Mouse (Mus musculus) small intestine, adult 2 months (tissue): ENCODE data around the gene Slc26a11. TPM values are rescaled to one million over a fixed set of nuclear protein-coding genes. Genes with fewer than 3 reads are reported as not detected.

Experiments
- H3K27ac ChIP-seq: fragments of 200-500 bp; 2 replicates; pipeline ENCODE4 v1.5.1; 2012; ENCODE audit warnings: low read depth, low read length, control low read depth, inconsistent platforms; ENCODE audit not compliant: insufficient read depth
- H3K27me3 ChIP-seq: fragments of 200-500 bp; 2 replicates; pipeline ENCODE4 v1.6.1; 2012; ENCODE audit warnings: mild to moderate bottlenecking, moderate library complexity, low read length, inconsistent platforms; ENCODE audit not compliant: control insufficient read depth, insufficient read depth
- H3K36me3 ChIP-seq: fragments of 200-500 bp; 2 replicates; pipeline ENCODE4 v1.6.1; 2012; ENCODE audit warnings: mild to moderate bottlenecking, low read length, control low read depth, inconsistent platforms; ENCODE audit not compliant: control insufficient read depth, insufficient read depth
- H3K4me1 ChIP-seq: fragments of 200-500 bp; 2 replicates; pipeline ENCODE4 v1.6.1; 2012; ENCODE audit warnings: low read length, inconsistent platforms, mixed read lengths; ENCODE audit not compliant: control insufficient read depth, insufficient read depth, insufficient read length
- H3K4me3 ChIP-seq: fragments of 200-500 bp; 2 replicates; pipeline ENCODE4 v1.5.1; 2012; ENCODE audit warnings: low read depth, mild to moderate bottlenecking, control low read depth, inconsistent platforms, low read length, moderate library complexity
- CTCF ChIP-seq: fragments of 200-500 bp; IDR thresholded peaks from 2 replicates; pipeline ENCODE4 v1.5.1; 2012; ENCODE audit warnings: low read depth, mild to moderate bottlenecking, control low read depth, inconsistent platforms, low read length, moderate library complexity, mixed read lengths; ENCODE audit not compliant: insufficient replicate concordance, insufficient read length; ENCODE audit errors: extremely low read depth
- POLR2A ChIP-seq: fragments of 200-500 bp; IDR thresholded peaks from 2 replicates; pipeline ENCODE4 v1.6.1; 2012; ENCODE audit warnings: low read depth, mild to moderate bottlenecking, control low read depth, inconsistent platforms, low read length, moderate library complexity
- WGBS: fragments of 180-500 bp; shearing (Covaris S2); methylation state at CpG from one replicate; pipeline ENCODE4 v1.1.7; 2018; 5-methylcytosine and 5-hydroxymethylcytosine counted together
- polyA plus RNA-seq: library from polyadenylated mRNA; depleted of rRNA; stranded (reverse); fragments of >200 nt; gene quantifications from 2 replicates; pipeline ENCODE4 v1.2.3, GENCODE M21; 2012; rRNA removed

Gene Slc26a11
- polyA plus RNA-seq, 1 experiment: 17.3 TPM

DNA sequence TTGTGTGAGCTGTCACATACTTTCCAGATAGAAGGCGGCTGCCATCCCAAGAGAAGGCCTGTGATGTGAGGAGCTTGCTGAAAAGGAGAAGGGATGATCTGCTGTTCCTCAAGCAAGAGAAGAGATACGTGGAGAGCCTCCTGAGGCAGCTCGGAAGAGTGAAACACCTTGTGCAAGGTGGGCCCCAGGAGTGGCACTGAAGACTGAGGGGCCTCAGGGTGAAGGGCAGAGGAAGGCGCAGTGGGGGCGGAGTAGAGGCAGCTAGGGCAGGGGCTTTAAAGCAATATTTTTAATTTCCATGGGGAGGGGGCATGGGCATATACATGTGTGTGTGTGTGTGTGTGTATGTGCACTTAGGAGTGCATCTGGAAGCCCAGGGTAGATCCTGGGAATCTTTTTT lies 72.6 kb downstream of the Slc26a11 start:
- Histone ChIP-seq H3K27me3 (no peaks in the 10 kb centered on the region), H3K36me3 (peaks cover 86% of the 10 kb centered on the region), H3K27ac (no peak overlapping the region), H3K4me1 (peaks cover 2% of the 10 kb centered on the region), H3K4me3 (no peak overlapping the region)
- WGBS: 85% methylated on average over 5 of the region's 5 CpGs
- TF ChIP-seq CTCF: no peak
- no peak for TF ChIP-seq POLR2A

DNA sequence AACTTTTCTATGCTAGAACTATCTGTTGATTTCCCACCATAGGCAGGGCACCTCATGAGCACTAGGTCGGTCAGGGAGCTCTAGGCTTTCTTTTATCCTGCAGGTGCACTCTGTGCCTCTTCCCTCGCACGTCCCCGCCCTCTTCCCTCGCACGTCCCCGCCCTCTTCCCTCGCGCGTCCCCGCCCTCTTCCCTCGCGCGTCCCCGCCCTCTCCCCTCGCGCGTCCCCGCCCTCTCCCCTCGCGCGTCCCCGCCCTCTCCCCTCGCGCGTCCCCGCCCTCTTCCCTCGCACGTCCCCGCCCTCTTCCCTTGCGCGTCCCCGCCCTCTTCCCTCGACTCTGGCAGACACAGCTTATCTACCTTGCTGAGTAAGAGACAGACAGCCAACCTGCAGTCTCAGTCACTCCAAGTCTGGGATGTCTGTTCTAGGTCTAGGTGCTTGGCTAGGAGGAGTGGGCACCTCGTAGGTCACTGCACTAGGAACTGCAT lies 73.3 kb downstream of the Slc26a11 start:
- Histone ChIP-seq H3K27ac (no peak overlapping the region), H3K27me3 (no peaks in the 10 kb centered on the region), H3K4me3 (no peak overlapping the region), H3K4me1 (peaks cover 2% of the 10 kb centered on the region), H3K36me3 (peaks cover 89% of the 10 kb centered on the region)
- TF ChIP-seq CTCF (no peak), POLR2A (no peak)
- 3% methylated on average over 33 of the region's 35 CpGs for WGBS

Other genes starting within 250 kb of the Slc26a11 start
- 4.3 and 5.0 TPM in 2 replicates for gene Tbc1d16, start 127.1 kb upstream of the Slc26a11 start, polyA plus RNA-seq
- gene Ccdc40, start 127.0 kb upstream of the Slc26a11 start, polyA plus RNA-seq: 0.18 and 0.20 TPM in 2 replicates
- gene Gaa, start 87.7 kb upstream of the Slc26a11 start, polyA plus RNA-seq: 35.8 TPM in 2 replicates
- gene Eif4a3, start 55.5 kb upstream of the Slc26a11 start, polyA plus RNA-seq: 27.7 and 56.5 TPM in 2 replicates
- 3.5 and 7.1 TPM in 2 replicates for gene Card14, start 47.8 kb upstream of the Slc26a11 start, polyA plus RNA-seq
- 12.6 and 19.2 TPM in 2 replicates for gene Sgsh, start within 50 bp of the Slc26a11 start, polyA plus RNA-seq
- 11.9 and 34.7 TPM in 2 replicates for gene Rnf213, start 37.5 kb downstream of the Slc26a11 start, polyA plus RNA-seq
- 9.6 and 18.1 TPM in 2 replicates for gene Endov, start 135.8 kb downstream of the Slc26a11 start, polyA plus RNA-seq
- 0.49 and 1.0 TPM in 2 replicates for gene Nptx1, start 192.2 kb downstream of the Slc26a11 start, polyA plus RNA-seq
- gene Rptor, start 247.3 kb downstream of the Slc26a11 start, polyA plus RNA-seq: 15.7 and 26.8 TPM in 2 replicates